Mouse (Mus musculus): ENCODE measurements around the gene Hebp1. TPM values are rescaled to one million over a fixed set of nuclear protein-coding genes. Genes with fewer than 3 reads are reported as not detected.

Gene Hebp1
- polyA plus RNA-seq, 1 experiment from 2014 or later = 27.1 TPM

DNA sequence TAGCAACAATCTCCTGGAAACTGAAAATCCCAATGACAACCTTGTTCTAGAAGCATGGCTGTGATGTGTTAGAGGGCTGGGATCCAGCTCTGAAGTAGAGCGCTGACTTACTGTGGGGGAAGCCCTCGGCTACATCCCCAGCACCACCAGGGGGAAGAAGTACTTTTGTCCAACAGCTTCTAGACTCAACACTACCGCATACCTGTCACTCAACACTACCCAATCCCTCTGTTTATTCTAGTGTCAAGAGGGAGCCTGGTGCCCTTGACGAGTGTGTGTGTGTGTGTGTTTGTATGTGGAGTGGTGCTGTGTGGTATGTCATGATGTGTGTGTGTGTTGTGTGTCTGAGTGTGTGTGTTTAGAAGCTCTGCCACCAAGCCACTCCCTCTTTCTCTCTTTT lies 40.3 kb downstream of the Hebp1 start:
- ATAC-seq (replicated peaks; ENCODE audit: low FRiP score) = no peak
- no peak overlapping the region for H3K4me3 ChIP-seq (replicated peaks)
- H3K4me1 ChIP-seq = no peaks in the 10 kb centered on the region
- no peak overlapping the region for H3K27ac ChIP-seq
- WGBS = 82% methylated on average over 4 of the region's 4 CpGs
- H3K36me3 ChIP-seq = peaks cover 7% of the 10 kb centered on the region; the same call in 1 of the 2 replicates
- H3K4me2 ChIP-seq = no peak overlapping the region
- no peak overlapping the region for H3K9ac ChIP-seq
- H3K9me3 ChIP-seq (replicated peaks) = no peaks in the 10 kb centered on the region
- no peaks in the 10 kb centered on the region for H3K27me3 ChIP-seq

DNA sequence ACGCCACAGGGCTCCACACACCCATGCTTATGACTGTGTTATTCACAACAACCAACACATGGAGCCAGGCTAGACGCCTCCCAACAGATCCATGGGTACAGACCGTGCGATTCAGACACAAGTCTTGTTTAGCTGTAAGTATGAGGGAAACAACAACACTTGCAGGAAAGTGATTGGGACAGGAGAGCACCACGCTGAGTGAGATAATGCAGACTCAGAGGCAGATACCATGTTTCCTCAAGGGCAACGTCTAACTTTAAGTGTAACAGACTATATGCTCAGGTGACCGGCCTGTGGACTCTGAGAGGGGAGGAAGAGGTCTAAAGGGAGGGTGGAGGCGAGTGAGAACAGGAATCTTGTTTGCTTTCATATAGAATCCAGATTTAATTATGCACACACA lies 41.2 kb downstream of the Hebp1 start:
- ATAC-seq (replicated peaks; ENCODE audit: low FRiP score) = no peak
- Histone ChIP-seq H3K27me3 (no peaks in the 10 kb centered on the region), H3K4me1 (no peaks in the 10 kb centered on the region), H3K36me3 (peaks cover 10% of the 10 kb centered on the region; the same call in 1 of the 2 replicates), H3K27ac (no peak overlapping the region), H3K9me3 (replicated peaks) (no peaks in the 10 kb centered on the region), H3K9ac (no peak overlapping the region), H3K4me3 (replicated peaks) (no peak overlapping the region), H3K4me2 (no peak overlapping the region)
- WGBS = 78% methylated on average over 8 of the region's 8 CpGs

GRCm38 (mm10) chr6:135153719-135154118 lies 44.1 kb downstream of the Hebp1 start:
- Histone ChIP-seq H3K9me3 (replicated peaks) (no peaks in the 10 kb centered on the region), H3K4me2 (no peak overlapping the region), H3K27ac (no peak overlapping the region), H3K36me3 (peaks cover 10% of the 10 kb centered on the region; the same call in 1 of the 2 replicates), H3K4me1 (no peaks in the 10 kb centered on the region), H3K4me3 (replicated peaks) (no peak overlapping the region), H3K9ac (no peak overlapping the region), H3K27me3 (no peaks in the 10 kb centered on the region)
- 83% methylated on average over 5 of the region's 5 CpGs for WGBS
- no peak for ATAC-seq (replicated peaks; ENCODE audit: low FRiP score)

GRCm38 (mm10) chr6:135150311-135150710 lies 47.5 kb downstream of the Hebp1 start:
- H3K36me3 ChIP-seq = peaks cover 10% of the 10 kb centered on the region; the same call in 1 of the 2 replicates
- 0 out of 2 replicates have a peak, but pooled peaks have one; percentile 13 for ATAC-seq (replicated peaks; ENCODE audit: low FRiP score)
- no peak overlapping the region for H3K4me3 ChIP-seq (replicated peaks)
- H3K9ac ChIP-seq = no peak overlapping the region
- no peaks in the 10 kb centered on the region for H3K9me3 ChIP-seq (replicated peaks)
- H3K27ac ChIP-seq = no peak overlapping the region
- no peaks in the 10 kb centered on the region for H3K27me3 ChIP-seq
- no peaks in the 10 kb centered on the region for H3K4me1 ChIP-seq
- WGBS = 39% methylated on average over 5 of the region's 5 CpGs
- H3K4me2 ChIP-seq = no peak overlapping the region

GRCm38 (mm10) chr6:135149722-135150121 lies 48.1 kb downstream of the Hebp1 start:
- 73% methylated on average over 4 of the region's 4 CpGs for WGBS
- peaks cover 10% of the 10 kb centered on the region; the same call in 1 of the 2 replicates for H3K36me3 ChIP-seq
- H3K9me3 ChIP-seq (replicated peaks) = no peaks in the 10 kb centered on the region
- H3K4me2 ChIP-seq = no peak overlapping the region
- no peaks in the 10 kb centered on the region for H3K4me1 ChIP-seq
- 0 out of 2 replicates have a peak, but pooled peaks have one; percentile 27 for ATAC-seq (replicated peaks; ENCODE audit: low FRiP score)
- H3K27me3 ChIP-seq = no peaks in the 10 kb centered on the region
- H3K9ac ChIP-seq = no peak overlapping the region
- H3K27ac ChIP-seq = no peak overlapping the region
- H3K4me3 ChIP-seq (replicated peaks) = no peak overlapping the region

GRCm38 (mm10) chr6:135149175-135149574 lies 48.6 kb downstream of the Hebp1 start:
- no peak overlapping the region for H3K9ac ChIP-seq
- no peak for ATAC-seq (replicated peaks; ENCODE audit: low FRiP score)
- H3K4me3 ChIP-seq (replicated peaks) = no peak overlapping the region
- H3K9me3 ChIP-seq (replicated peaks) = no peaks in the 10 kb centered on the region
- H3K36me3 ChIP-seq = peaks cover 10% of the 10 kb centered on the region; the same call in 1 of the 2 replicates
- no peaks in the 10 kb centered on the region for H3K27me3 ChIP-seq
- no peak overlapping the region for H3K4me2 ChIP-seq
- WGBS = 82% methylated on average over 4 of the region's 4 CpGs
- H3K27ac ChIP-seq = no peak overlapping the region
- H3K4me1 ChIP-seq = no peaks in the 10 kb centered on the region

- ATAC-seq (replicated peaks; ENCODE audit: low FRiP score) = 0 out of 2 replicates have a peak, but pooled peaks have one; percentile 16
- 43% methylated on average over 1 of the region's 1 CpGs for WGBS
- H3K9ac ChIP-seq = no peak overlapping the region
These were observed 49.3 kb downstream of the Hebp1 start for GRCm38 (mm10) chr6:135148506-135148905.

DNA sequence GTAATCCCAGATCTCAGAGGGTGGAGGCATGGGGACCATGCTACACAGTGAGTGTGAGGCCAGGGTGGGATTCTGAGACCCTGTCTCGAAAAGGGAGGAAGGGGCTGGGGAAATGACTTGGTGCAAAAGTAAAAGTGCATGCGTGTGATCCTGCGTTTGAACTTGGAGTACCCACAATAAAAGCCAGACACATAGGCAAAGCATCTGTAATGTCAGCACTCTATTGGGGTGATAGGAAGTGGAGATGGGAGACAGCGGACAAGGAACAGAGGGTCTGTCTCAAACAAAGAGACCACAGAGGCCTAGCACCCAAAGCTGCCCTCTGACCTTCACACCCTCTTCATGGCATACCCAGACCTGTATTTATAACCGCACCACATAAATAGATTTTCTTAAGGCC lies 51.8 kb downstream of the Hebp1 start:
- Histone ChIP-seq H3K27me3 (no peaks in the 10 kb centered on the region), H3K27ac (no peak overlapping the region), H3K9me3 (replicated peaks) (no peaks in the 10 kb centered on the region), H3K36me3 (no peaks in the 10 kb centered on the region), H3K4me1 (peaks cover 8% of the 10 kb centered on the region), H3K4me2 (no peak overlapping the region), H3K4me3 (replicated peaks) (no peak overlapping the region), H3K9ac (no peak overlapping the region)
- no peak for ATAC-seq (replicated peaks; ENCODE audit: low FRiP score)
- 85% methylated on average over 5 of the region's 5 CpGs for WGBS

More at GRCm38 (mm10) chr6:135148506-135148905, 49.3 kb downstream of the Hebp1 start:
- Histone ChIP-seq H3K27ac (no peak overlapping the region), H3K9me3 (replicated peaks) (no peaks in the 10 kb centered on the region), H3K36me3 (peaks cover 10% of the 10 kb centered on the region; the same call in 1 of the 2 replicates), H3K27me3 (no peaks in the 10 kb centered on the region), H3K4me3 (replicated peaks) (no peak overlapping the region), H3K4me1 (no peaks in the 10 kb centered on the region), H3K4me2 (no peak overlapping the region)

- Histone ChIP-seq H3K9me3 (replicated peaks) (no peaks in the 10 kb centered on the region), H3K27me3 (no peaks in the 10 kb centered on the region), H3K9ac (no peak overlapping the region), H3K4me2 (no peak overlapping the region), H3K4me3 (replicated peaks) (no peak overlapping the region), H3K27ac (no peak overlapping the region), H3K36me3 (no peaks in the 10 kb centered on the region), H3K4me1 (peaks cover 8% of the 10 kb centered on the region)
- 2% methylated on average over 3 of the region's 3 CpGs for WGBS
- no peak for ATAC-seq (replicated peaks; ENCODE audit: low FRiP score)
These were observed 53.3 kb downstream of the Hebp1 start for GRCm38 (mm10) chr6:135144516-135144915.

DNA sequence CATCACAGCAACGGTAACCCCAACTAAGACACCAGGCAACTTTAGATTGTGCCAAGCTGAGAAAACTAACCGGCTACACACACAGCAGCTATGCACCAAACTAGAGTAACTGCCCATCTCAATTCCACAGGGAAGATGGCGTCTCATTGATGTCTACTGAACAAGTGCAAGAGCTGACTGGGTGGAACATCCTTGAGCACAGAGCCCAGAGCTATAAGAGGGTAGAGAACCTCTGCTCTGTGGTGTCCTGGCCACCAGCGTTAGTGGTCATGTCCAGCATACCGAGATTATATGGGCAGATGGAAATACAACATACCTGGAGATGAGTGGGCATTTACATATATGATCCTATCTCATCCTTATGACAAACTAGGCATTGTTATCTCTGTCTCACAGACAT lies 54.7 kb downstream of the Hebp1 start:
- no peak overlapping the region for H3K9ac ChIP-seq
- H3K36me3 ChIP-seq = no peaks in the 10 kb centered on the region
- WGBS = 90% methylated on average over 5 of the region's 5 CpGs
- no peaks in the 10 kb centered on the region for H3K27me3 ChIP-seq
- H3K9me3 ChIP-seq (replicated peaks) = no peaks in the 10 kb centered on the region
- H3K4me3 ChIP-seq (replicated peaks) = no peak overlapping the region
- H3K4me1 ChIP-seq = peaks cover 19% of the 10 kb centered on the region
- no peak overlapping the region for H3K27ac ChIP-seq
- no peak for ATAC-seq (replicated peaks; ENCODE audit: low FRiP score)
- H3K4me2 ChIP-seq = no peak overlapping the region

DNA sequence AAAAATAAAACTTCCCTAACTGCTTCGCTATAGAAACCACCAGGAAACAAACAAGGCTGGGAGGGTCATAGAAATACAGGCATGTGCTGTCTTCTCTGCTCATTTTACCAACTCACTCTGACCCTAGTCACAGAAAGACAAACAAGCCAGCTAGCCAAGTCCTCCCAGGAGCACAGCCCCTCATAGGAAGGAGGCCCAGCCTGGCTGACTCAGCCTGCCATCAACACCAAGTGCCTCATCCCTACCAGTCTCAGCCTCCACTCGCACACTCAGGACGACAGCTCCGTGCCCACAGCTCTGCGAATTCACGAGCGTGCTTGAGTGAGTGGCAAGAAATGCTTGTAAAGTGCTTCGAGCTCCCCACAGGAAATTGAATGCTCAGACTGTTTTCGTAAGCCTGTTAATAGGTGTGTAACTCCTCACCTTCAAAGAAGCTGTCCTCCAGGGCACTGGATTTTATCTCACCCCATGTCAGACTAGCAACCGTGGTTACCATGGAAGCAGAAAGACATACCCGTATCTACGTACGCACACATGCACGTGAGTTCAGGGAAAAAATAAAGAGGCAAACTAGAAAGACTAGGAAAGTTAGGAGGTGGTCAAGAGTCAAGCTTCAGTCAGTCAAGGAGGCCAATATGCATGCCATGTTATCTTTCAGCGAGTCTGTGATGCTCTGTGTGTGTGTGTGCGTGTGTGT lies 56.2 kb downstream of the Hebp1 start:
- Histone ChIP-seq H3K4me3 (replicated peaks) (no peak overlapping the region), H3K9ac (no peak overlapping the region), H3K4me2 (no peak overlapping the region), H3K36me3 (no peaks in the 10 kb centered on the region), H3K9me3 (replicated peaks) (no peaks in the 10 kb centered on the region), H3K4me1 (peaks cover 32% of the 10 kb centered on the region), H3K27me3 (no peaks in the 10 kb centered on the region), H3K27ac (no peak overlapping the region)
- ATAC-seq (replicated peaks; ENCODE audit: low FRiP score) = no peak
- WGBS = 41% methylated on average over 16 of the region's 16 CpGs

- Histone ChIP-seq H3K36me3 (no peaks in the 10 kb centered on the region), H3K27ac (no peak overlapping the region), H3K9ac (no peak overlapping the region), H3K4me2 (peak overlapping the region; percentile 36), H3K4me3 (replicated peaks) (no peak overlapping the region), H3K4me1 (peaks cover 39% of the 10 kb centered on the region), H3K27me3 (no peaks in the 10 kb centered on the region), H3K9me3 (replicated peaks) (no peaks in the 10 kb centered on the region)
- no peak for ATAC-seq (replicated peaks; ENCODE audit: low FRiP score)
- 24% methylated on average over 14 of the region's 14 CpGs for WGBS
These were observed 59.1 kb downstream of the Hebp1 start for GRCm38 (mm10) chr6:135138746-135139145.
